Mouse (Mus musculus): Measurements from ENCODE around the gene Zfp185. TPM values are rescaled to one million over a fixed set of nuclear protein-coding genes. Genes with fewer than 3 reads are reported as not detected.
"Not testable (repeated sequence)": the region's sequence is repeated elsewhere in the genome, so short reads cannot be mapped to it uniquely, and the experiment has no call there.

Gene Zfp185
- polyA plus RNA-seq, 1 experiment from 2014 or later = 7.9 TPM

DNA sequence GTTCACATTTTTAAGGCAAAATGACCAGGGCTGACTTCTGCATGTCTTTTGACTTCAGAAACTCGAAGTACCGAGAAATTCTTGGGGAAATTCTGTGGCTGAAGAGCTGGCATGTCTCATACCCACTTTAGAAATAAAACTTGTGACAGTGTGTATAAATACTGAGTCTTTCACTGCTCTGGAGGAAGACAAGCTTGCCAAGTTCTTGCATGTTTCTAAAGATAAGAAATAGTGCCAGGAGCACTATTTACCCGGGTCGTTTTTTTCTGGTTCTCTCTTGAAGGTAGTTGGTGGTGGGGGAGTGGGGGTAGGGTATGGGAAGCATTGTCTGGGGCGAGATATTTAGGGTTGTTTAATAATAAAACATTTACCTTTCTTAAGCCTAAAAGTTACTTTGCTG lies 75.2 kb downstream of the Zfp185 start:
- Histone ChIP-seq H3K4me3 (replicated peaks) (no peak overlapping the region), H3K9me3 (no peaks in the 10 kb centered on the region), H3K4me2 (no peak overlapping the region), H3K36me3 (no peaks in the 10 kb centered on the region), H3K27ac (no peak overlapping the region), H3K27me3 (peaks cover 20% of the 10 kb centered on the region), H3K4me1 (replicated peaks) (no peaks in the 10 kb centered on the region), H3K9ac (replicated peaks) (no peak overlapping the region)
- ATAC-seq (ENCODE audit: insufficient number of reproducible peaks, insufficient read depth, low FRiP score, low TSS enrichment, low read depth) = no peak
- WGBS = 44% methylated on average over 5 of the region's 5 CpGs

DNA sequence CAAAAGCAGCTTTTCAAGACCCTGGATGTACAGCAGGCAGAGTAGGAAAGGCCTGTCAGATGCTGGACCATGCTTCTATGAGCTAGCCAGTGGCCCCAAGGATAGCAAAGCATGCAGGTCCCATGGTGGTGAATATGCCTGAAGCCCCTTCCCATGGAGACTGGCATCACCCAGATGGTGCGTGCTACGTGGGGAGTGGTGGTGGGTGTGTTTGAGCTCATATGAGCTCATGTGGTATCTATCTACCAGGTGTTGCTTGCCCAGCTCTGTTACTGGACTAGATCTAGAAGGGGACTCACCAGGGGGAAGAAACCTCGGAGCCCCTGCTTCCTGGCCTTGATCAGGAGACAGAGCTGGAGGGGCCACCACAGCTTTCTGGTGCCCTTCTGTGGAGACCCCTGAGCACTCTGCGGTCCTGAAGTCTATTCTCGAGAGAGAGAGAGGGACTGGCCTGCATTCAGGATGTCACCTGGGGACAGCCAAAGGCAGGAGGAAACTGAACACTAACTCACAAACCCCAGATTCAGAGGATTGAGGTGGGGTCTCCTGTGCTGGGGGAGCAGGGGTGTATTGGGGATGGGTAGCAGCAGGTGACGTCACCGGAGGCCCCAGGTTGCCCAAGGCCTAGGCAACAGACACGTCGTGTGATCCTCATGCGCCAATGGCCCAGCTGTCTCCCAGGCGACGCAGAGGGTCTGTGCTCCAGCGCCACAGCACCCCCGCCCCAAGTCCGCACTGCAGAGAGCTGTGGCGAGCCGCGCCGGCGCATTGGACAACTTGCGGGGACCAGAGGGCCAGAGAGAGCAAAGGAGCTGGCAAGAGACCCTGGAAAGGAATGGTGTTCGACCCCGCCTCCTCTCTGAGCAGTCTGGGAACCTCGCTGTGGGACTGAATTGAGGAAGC lies 76.6 kb downstream of the Zfp185 start:
- peak overlapping the region; percentile 26 for H3K4me3 ChIP-seq (replicated peaks)
- no peaks in the 10 kb centered on the region for H3K9me3 ChIP-seq
- peak overlapping the region; percentile 51 for H3K4me2 ChIP-seq
- peaks cover 20% of the 10 kb centered on the region for H3K27me3 ChIP-seq
- no peaks in the 10 kb centered on the region for H3K36me3 ChIP-seq
- peak; percentile 42; the same call in 1 of the 2 replicates for ATAC-seq (ENCODE audit: insufficient number of reproducible peaks, insufficient read depth, low FRiP score, low TSS enrichment, low read depth)
- H3K27ac ChIP-seq = no peak overlapping the region
- no peaks in the 10 kb centered on the region for H3K4me1 ChIP-seq (replicated peaks)
- no peak overlapping the region; the same call in 1 of the 2 replicates for H3K9ac ChIP-seq (replicated peaks)
- 34% methylated on average over 24 of the region's 24 CpGs for WGBS

DNA sequence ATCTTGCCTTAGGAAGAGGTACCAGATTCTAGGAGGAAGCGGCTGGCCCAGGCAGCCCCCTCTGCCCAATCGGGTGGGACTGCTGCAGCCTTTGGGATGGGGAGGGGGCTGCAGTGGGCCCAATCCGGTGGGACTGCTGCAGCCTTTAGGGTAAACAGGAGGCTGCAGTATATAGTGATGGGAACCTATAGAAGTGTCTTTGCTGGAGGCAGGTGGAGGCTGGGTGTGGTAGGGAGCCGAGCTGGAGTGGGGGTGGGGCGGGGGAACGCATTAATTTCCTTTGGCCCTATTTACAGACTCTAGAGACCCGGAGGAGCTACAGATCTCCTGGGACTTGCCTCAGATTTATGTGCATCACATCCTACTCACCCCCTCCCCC lies 77.3 kb downstream of the Zfp185 start, which contains the start of gene Pnma3:
Gene Pnma3 (plus strand): TSS at position 373 of the 379 bp plus-strand sequence.
- ATAC-seq (ENCODE audit: insufficient number of reproducible peaks, insufficient read depth, low FRiP score, low TSS enrichment, low read depth) = peak; percentile 37; the same call in 1 of the 2 replicates
- Histone ChIP-seq H3K36me3 (no peaks in the 10 kb centered on the region), H3K9ac (replicated peaks) (no peak within 1 kb of the TSS; the same call in 1 of the 2 replicates), H3K9me3 (no peaks in the 10 kb centered on the region), H3K27me3 (peaks cover 20% of the 10 kb centered on the region), H3K4me3 (replicated peaks) (peak within 1 kb of the TSS; percentile 26), H3K27ac (no peak within 1 kb of the TSS), H3K4me2 (peak within 1 kb of the TSS; percentile 51), H3K4me1 (replicated peaks) (no peaks in the 10 kb centered on the region)
- WGBS = 33% methylated on average over 7 of the region's 7 CpGs

DNA sequence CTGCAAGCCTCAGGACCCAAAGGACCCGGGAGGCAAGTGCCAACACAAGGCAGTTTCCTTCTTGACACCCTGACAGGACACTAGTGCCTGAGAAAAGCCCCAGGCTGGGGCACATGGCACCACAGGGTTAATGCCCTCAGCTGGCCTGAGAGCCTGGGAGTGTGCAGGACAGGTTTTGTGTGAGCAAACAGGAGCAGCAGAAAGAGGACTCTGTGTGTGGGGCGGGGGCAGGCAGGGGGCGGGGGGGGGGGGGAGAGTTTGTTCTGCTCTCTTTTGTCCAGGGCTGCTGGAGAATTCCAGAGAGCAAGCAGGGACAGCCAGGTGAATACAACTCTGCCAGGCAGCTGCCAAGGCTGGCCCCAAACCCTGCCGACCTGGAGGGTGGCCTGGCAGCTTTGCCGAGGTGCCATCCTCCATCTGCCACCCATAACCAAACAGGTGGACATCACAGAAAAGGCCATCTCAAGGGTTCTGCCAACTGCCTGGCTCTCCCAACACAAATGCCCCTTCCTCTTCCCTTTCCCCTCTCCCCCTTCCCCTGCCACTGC lies 79.7 kb downstream of the Zfp185 start:
- H3K9ac ChIP-seq (replicated peaks); ATAC-seq (ENCODE audit: insufficient number of reproducible peaks, insufficient read depth, low FRiP score, low TSS enrichment, low read depth); H3K4me1 ChIP-seq (replicated peaks); H3K9me3 ChIP-seq; H3K36me3 ChIP-seq; H3K4me2 ChIP-seq; H3K4me3 ChIP-seq (replicated peaks); H3K27ac ChIP-seq: not testable (repeated sequence)
- H3K27me3 ChIP-seq = peaks cover 20% of the 10 kb centered on the region
- WGBS = 40% methylated on average over 1 of the region's 5 CpGs

MicroRNA genes within 50 kb of the gene (microRNA counts, 519-probe panel; counts per million panel counts)
- not detected for microRNA mmu-miR-2137

Small RNAs within 50 kb of the gene (microRNA-seq; reads per million reads assigned to microRNA genes)
- 3.0 reads per million, percentile 8 among the genes with 10 or more reads in this experiment for gene Mir2137

Other genes with a start within 250 kb of the Zfp185 start
- 0.09 TPM in 1 of 2 replicates, not detected in the other for gene Gabrq, start 162.2 kb upstream of the Zfp185 start, polyA plus RNA-seq (2016; fragmentation: Nextera tagmentation; extraction: Ambion mirVana)
- 82.8 and 85.6 TPM in 2 replicates for gene Cetn2, start 68.9 kb upstream of the Zfp185 start, polyA plus RNA-seq (2016; fragmentation: Nextera tagmentation; extraction: Ambion mirVana)
- gene Nsdhl, start 68.8 kb upstream of the Zfp185 start, polyA plus RNA-seq (2016; fragmentation: Nextera tagmentation; extraction: Ambion mirVana) = 22.5 and 24.3 TPM in 2 replicates
- 0.09 and 0.15 TPM in 2 replicates for gene Pnma5, start 49.8 kb downstream of the Zfp185 start, polyA plus RNA-seq (2016; fragmentation: Nextera tagmentation; extraction: Ambion mirVana)
- 0.26 and 0.27 TPM in 2 replicates for gene Pnma3, start 77.4 kb downstream of the Zfp185 start, polyA plus RNA-seq (2016; fragmentation: Nextera tagmentation; extraction: Ambion mirVana)
- 0.65 and 0.87 TPM in 2 replicates for gene Xlr4a, start 95.1 kb downstream of the Zfp185 start, polyA plus RNA-seq (2016; fragmentation: Nextera tagmentation; extraction: Ambion mirVana)
- 3.8 and 5.0 TPM in 2 replicates for gene Xlr3a, start 109.8 kb downstream of the Zfp185 start, polyA plus RNA-seq (2016; fragmentation: Nextera tagmentation; extraction: Ambion mirVana)
- 0.08 TPM in 1 of 2 replicates, not detected in the other for gene Gm14685, start 129.7 kb downstream of the Zfp185 start, polyA plus RNA-seq (2016; fragmentation: Nextera tagmentation; extraction: Ambion mirVana)
- gene Xlr5b, start 161.5 kb downstream of the Zfp185 start, polyA plus RNA-seq (2016; fragmentation: Nextera tagmentation; extraction: Ambion mirVana) = not detected in 2 replicates
- not detected in 2 replicates for gene DXBay18, start 162.1 kb downstream of the Zfp185 start, polyA plus RNA-seq (2016; fragmentation: Nextera tagmentation; extraction: Ambion mirVana)
- gene Spin2d, start 189.7 kb downstream of the Zfp185 start, polyA plus RNA-seq (2016; fragmentation: Nextera tagmentation; extraction: Ambion mirVana) = not detected in 2 replicates
- 14.4 and 15.3 TPM in 2 replicates for gene Xlr3b, start 204.9 kb downstream of the Zfp185 start, polyA plus RNA-seq (2016; fragmentation: Nextera tagmentation; extraction: Ambion mirVana)
- 0.67 and 0.73 TPM in 2 replicates for gene Xlr4b, start 227.0 kb downstream of the Zfp185 start, polyA plus RNA-seq (2016; fragmentation: Nextera tagmentation; extraction: Ambion mirVana)
- 11.3 and 11.4 TPM in 2 replicates for gene F8a, start 241.0 kb downstream of the Zfp185 start, polyA plus RNA-seq (2016; fragmentation: Nextera tagmentation; extraction: Ambion mirVana)

All from limb, embryonic 12.5 days (tissue).